Comparison of ENCODE assay signal across 27 mouse cellular contexts in the genomic region with DNA sequence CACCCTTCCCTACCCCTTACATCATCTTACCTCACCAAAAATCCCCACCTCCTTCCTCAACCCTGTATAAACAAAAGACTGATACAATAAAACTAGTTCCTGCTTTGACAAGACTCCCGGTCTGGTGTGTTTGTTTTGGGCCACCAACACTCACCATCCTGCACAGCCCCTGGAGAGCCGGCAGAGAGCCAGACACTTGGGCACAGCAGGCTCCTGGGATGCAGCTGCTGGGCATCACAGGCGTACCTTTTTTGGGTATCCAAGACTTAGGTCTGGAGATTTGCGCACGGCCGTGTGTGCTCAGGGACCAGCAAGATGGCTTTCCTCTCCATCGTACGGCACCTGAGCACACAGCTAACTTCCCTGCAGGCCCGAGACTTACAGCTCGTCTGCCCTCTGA. TPM values are rescaled to one million over a fixed set of nuclear protein-coding genes. Genes with fewer than 3 reads are reported as not detected.
"Had no signal": no experiment of that assay in that cellular context is flagged by ENCODE, and none has a peak within 500 bp of the region (broad histone marks: within the 10 kb centered on the region; RNA-seq: fewer than 3 reads in every experiment).

No protein-coding gene starts in this region.

- H3K27me3 ChIP-seq: liver, embryonic 13.5 days; neural tube, embryonic 13.5 days; neural tube, embryonic 15.5 days; stomach, embryonic 15.5 days had no signal

- ATAC-seq: midbrain, embryonic 13.5 days; midbrain, embryonic 16.5 days had no signal

- H3K4me3 ChIP-seq: liver, embryonic 13.5 days; liver, embryonic 15.5 days; midbrain, embryonic 10.5 days; midbrain, embryonic 13.5 days; myocyte; neural tube, embryonic 13.5 days; neural tube, embryonic 15.5 days; stomach, embryonic 15.5 days had no signal

- DNase-seq: liver, embryonic 13.5 days; lung, adult 18-20 months; lung, embryonic 14.5 days; lung, postnatal 10 days; lung, postnatal 4 days; retina, postnatal 1 day; right cerebral cortex, adult 18-20 months; right cerebral cortex, postnatal 25 days; right cerebral cortex, postnatal 4 days; thymus, adult 2 months; thymus, postnatal 25 days; thymus, postnatal 4 days had no signal

- H3K9ac ChIP-seq: liver, embryonic 13.5 days; liver, embryonic 15.5 days; lung, embryonic 14.5 days; midbrain, embryonic 13.5 days; neural tube, embryonic 13.5 days; neural tube, embryonic 15.5 days; stomach, embryonic 15.5 days had no signal

- H3K27ac ChIP-seq: liver, embryonic 13.5 days; liver, embryonic 15.5 days; midbrain, embryonic 10.5 days; midbrain, embryonic 13.5 days; neural tube, embryonic 13.5 days; neural tube, embryonic 15.5 days; stomach, embryonic 15.5 days; stomach, postnatal 0 days had no signal

- H3K4me2 ChIP-seq: liver, embryonic 13.5 days; liver, embryonic 15.5 days; lung, embryonic 14.5 days; midbrain, embryonic 13.5 days; neural tube, embryonic 13.5 days; neural tube, embryonic 15.5 days; stomach, embryonic 15.5 days had no signal

- H3K9me3 ChIP-seq: liver, embryonic 13.5 days; liver, embryonic 15.5 days; midbrain, embryonic 10.5 days; midbrain, embryonic 13.5 days; neural tube, embryonic 13.5 days; neural tube, embryonic 15.5 days; stomach, embryonic 15.5 days had no signal

- H3K36me3 ChIP-seq: liver, embryonic 13.5 days; liver, embryonic 15.5 days; midbrain, embryonic 10.5 days; midbrain, embryonic 13.5 days; neural tube, embryonic 13.5 days; neural tube, embryonic 15.5 days; stomach, embryonic 15.5 days had no signal

- H3K4me1 ChIP-seq: liver, embryonic 13.5 days; liver, embryonic 15.5 days; midbrain, embryonic 13.5 days; neural tube, embryonic 13.5 days; neural tube, embryonic 15.5 days; stomach, embryonic 15.5 days had no signal

RNA-seq across cellular contexts. Expression of a gene that starts 8.5 kb away (rescaled TPM):
- polyA plus RNA-seq: liver, embryonic 13.5 days; liver, embryonic 15.5 days; lung, embryonic 14.5 days; lung, embryonic 16.5 days; midbrain, embryonic 10.5 days; midbrain, embryonic 13.5 days; midbrain, embryonic 16.5 days; myocyte; neural tube, embryonic 11.5 days; neural tube, embryonic 13.5 days; neural tube, embryonic 15.5 days; small intestine, adult 2 months; spleen, adult 2 months; stomach, embryonic 15.5 days; stomach, postnatal 0 days; testis, adult 2 months; thymus, adult 2 months; urinary bladder, adult 2 months had no signal

RNA-seq across cellular contexts. Expression of a gene that starts 19.9 kb away (rescaled TPM):
- polyA plus RNA-seq: liver, embryonic 13.5 days; liver, embryonic 15.5 days; lung, embryonic 14.5 days; lung, embryonic 16.5 days; midbrain, embryonic 10.5 days; midbrain, embryonic 13.5 days; midbrain, embryonic 16.5 days; myocyte; neural tube, embryonic 11.5 days; neural tube, embryonic 13.5 days; neural tube, embryonic 15.5 days; spleen, adult 2 months; stomach, embryonic 15.5 days; testis, adult 2 months; urinary bladder, adult 2 months had no signal

RNA-seq across cellular contexts. Expression of a gene that starts 36.2 kb away (rescaled TPM):
- polyA plus RNA-seq: liver, embryonic 13.5 days; liver, embryonic 15.5 days; lung, embryonic 14.5 days; lung, embryonic 16.5 days; midbrain, embryonic 10.5 days; midbrain, embryonic 13.5 days; midbrain, embryonic 16.5 days; myocyte; neural tube, embryonic 11.5 days; neural tube, embryonic 13.5 days; neural tube, embryonic 15.5 days; small intestine, adult 2 months; spleen, adult 2 months; stomach, embryonic 15.5 days; stomach, postnatal 0 days; testis, adult 2 months; thymus, adult 2 months; urinary bladder, adult 2 months had no signal
